Mouse (Mus musculus) hindbrain, postnatal 0 days (tissue): ENCODE measurements at regions not wholly inside any gene's neighbourhood (a gene's known extent, or its start where the extent isn't known, plus 50 kb on each side); places are given as distances from the start of the nearest gene placed in this dataset.

Experiments used
- ATAC-seq: fragments of 200-750 bp; cut with Nextera tagmentation; 2 replicates; pipeline ENCODE4 v1.8.0; 2017; ENCODE audit warnings: mild to moderate bottlenecking, moderate TSS enrichment, moderate library complexity
- DNase-seq: peaks from one replicate; pipeline ENCODE4 v3.0.0-alpha.2; 2015; ENCODE audit warnings: low spot score
- H3K27ac ChIP-seq: fragments of 300-500 bp; sonication (generic); 2 replicates; pipeline ENCODE4 v1.5.1; 2014; ENCODE audit warnings: mild to moderate bottlenecking
- H3K27me3 ChIP-seq: fragments of 300-500 bp; sonication (generic); 2 replicates; pipeline ENCODE4 v1.6.1; 2014; ENCODE audit warnings: low read length, mixed read lengths; ENCODE audit not compliant: insufficient read depth
- H3K36me3 ChIP-seq: fragments of 300-500 bp; sonication (generic); 2 replicates; pipeline ENCODE4 v1.6.1; 2014; ENCODE audit warnings: low read length, mixed read lengths; ENCODE audit not compliant: insufficient read depth
- H3K4me1 ChIP-seq: fragments of 300-500 bp; sonication (generic); 2 replicates; pipeline ENCODE4 v1.6.1; 2014; ENCODE audit warnings: antibody characterized with exemption, low read length, mixed read lengths; ENCODE audit not compliant: insufficient read depth
- H3K4me2 ChIP-seq: fragments of 300-500 bp; sonication (generic); 2 replicates; pipeline ENCODE4 v1.6.1; 2014; ENCODE audit warnings: low read depth, mild to moderate bottlenecking, low read length, moderate library complexity, mixed read lengths
- H3K4me3 ChIP-seq: fragments of 300-500 bp; sonication (generic); 2 replicates; pipeline ENCODE4 v1.5.1; 2014; ENCODE audit warnings: low read length
- H3K9ac ChIP-seq: fragments of 300-500 bp; sonication (generic); replicated peaks from 2 replicates; pipeline ENCODE4 v1.6.1; 2014; ENCODE audit warnings: mild to moderate bottlenecking, low read length, moderate library complexity, mixed read lengths
- H3K9me3 ChIP-seq: fragments of 300-500 bp; sonication (generic); 2 replicates; pipeline ENCODE4 v1.6.1; 2016; ENCODE audit warnings: low read length, mixed read lengths
- CTCF ChIP-seq: IDR thresholded peaks from 2 replicates; pipeline ENCODE4 v1.5.1; 2016; ENCODE audit warnings: antibody characterized with exemption, control low read depth, low read depth
- WGBS: fragments of 180-500 bp; shearing (Covaris S2); extraction: QIAGEN DNeasy Blood & Tissue Kit; methylation state at CpG from one replicate; pipeline ENCODE4 v1.1.7; 2014; 5-methylcytosine and 5-hydroxymethylcytosine counted together

DNA sequence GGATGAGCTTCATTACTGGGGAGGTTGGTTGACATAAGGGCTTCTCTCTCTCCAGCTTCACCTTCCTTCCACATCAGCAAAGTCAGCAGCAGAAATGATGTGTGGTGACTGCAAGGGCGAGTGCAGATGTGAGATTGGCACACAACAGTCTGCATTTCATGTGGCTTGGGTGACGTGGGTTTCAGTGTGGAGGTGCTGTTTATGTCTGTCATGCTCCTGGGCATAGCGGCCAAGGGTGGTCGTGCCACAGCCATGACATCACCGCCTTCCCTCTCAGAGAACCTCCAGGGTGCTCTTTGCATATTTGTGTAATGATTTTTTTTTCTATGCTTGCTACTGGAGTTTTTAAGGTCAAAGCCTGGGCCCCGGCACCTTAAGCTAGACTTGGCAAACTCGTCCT lies 64.0 kb downstream of the Pthlh start:
- ATAC-seq (no peak), DNase-seq (no peak)
- Histone ChIP-seq H3K27ac (no peak overlapping the region), H3K36me3 (no peaks in the 10 kb centered on the region), H3K27me3 (no peaks in the 10 kb centered on the region), H3K4me1 (no peaks in the 10 kb centered on the region), H3K9me3 (no peaks in the 10 kb centered on the region), H3K9ac (no peak overlapping the region), H3K4me3 (no peak overlapping the region), H3K4me2 (no peak overlapping the region)
- 79% methylated on average over 7 of the region's 7 CpGs for WGBS
- no peak for TF ChIP-seq CTCF

GRCm38 (mm10) chr6:147199411-147199810 lies 64.6 kb downstream of the Pthlh start:
- no peak for TF ChIP-seq CTCF
- Histone ChIP-seq H3K4me1 (no peaks in the 10 kb centered on the region), H3K4me3 (no peak overlapping the region), H3K36me3 (no peaks in the 10 kb centered on the region), H3K4me2 (no peak overlapping the region), H3K9ac (no peak overlapping the region), H3K27ac (no peak overlapping the region), H3K27me3 (no peaks in the 10 kb centered on the region), H3K9me3 (no peaks in the 10 kb centered on the region)
- ATAC-seq (no peak), DNase-seq (no peak)

DNA sequence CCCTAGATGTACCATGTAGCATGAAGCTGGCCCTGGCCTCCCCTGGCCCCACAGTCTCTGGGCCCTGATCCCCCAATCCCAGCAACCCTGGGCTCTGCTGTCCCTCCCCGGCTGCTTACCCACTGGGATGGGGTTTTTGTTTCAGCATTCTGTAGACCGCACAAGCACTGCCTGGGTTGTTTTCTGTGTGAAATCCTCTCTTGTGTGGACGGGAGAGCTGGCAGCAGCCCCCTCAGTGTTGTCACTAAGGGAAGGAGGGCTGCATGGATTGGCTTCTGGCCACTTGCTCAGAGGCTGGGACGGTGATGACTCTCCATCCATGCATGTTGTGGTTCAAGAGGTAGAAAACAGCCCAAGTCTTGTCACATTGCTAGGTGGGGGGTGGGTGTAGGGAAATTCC lies 67.6 kb downstream of the Pthlh start:
- H3K36me3 ChIP-seq = no peaks in the 10 kb centered on the region
- H3K27ac ChIP-seq = no peak overlapping the region
- no peaks in the 10 kb centered on the region for H3K27me3 ChIP-seq
- 39% methylated on average over 4 of the region's 4 CpGs for WGBS
- H3K9me3 ChIP-seq = no peaks in the 10 kb centered on the region
- DNase-seq (peak; percentile 23), ATAC-seq (peak; percentile 74)
- no peaks in the 10 kb centered on the region for H3K4me1 ChIP-seq
- TF ChIP-seq CTCF = no peak
- no peak overlapping the region for H3K4me3 ChIP-seq
- H3K9ac ChIP-seq = no peak overlapping the region
- H3K4me2 ChIP-seq = no peak overlapping the region

DNA sequence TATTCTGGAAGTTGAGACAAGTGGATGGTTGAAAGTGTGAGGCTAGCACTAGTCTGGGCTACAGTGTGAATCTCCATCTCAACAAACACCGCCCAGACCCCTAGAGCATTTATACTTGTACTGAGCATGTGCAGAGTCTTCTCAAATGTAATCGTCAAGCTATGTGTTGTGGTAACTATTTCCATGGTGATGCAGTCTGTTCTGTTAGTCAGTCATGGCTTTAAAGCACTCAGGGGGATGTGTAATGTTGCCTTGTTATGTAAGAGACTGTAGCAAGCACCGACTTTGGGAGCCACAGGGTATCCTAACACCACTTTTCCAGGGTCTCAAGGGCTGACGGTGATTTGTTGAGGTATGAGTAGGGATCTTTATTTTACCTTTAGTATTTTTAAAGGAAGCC lies 68.7 kb downstream of the Pthlh start:
- 75% methylated on average over 4 of the region's 4 CpGs for WGBS
- Histone ChIP-seq H3K27me3 (no peaks in the 10 kb centered on the region), H3K9me3 (no peaks in the 10 kb centered on the region)

DNA sequence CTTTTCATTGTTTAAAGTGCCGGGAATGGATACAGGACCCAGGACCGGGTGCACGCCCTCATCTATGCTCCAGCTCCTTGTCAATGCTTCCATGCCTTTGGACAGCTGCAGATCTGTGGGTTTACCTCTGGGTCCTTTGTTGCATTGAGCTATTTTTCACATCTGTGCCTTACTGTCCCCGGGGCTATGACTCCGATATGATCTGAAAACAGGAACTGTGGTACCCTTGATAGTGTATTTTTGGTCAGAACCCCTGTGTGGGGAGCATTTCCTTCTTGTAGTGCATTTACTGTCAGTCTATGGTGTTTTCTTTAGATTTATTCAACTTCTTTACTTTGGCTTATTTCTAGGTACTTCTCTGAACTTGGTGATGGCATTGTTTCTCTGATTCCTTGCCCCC lies 76.3 kb downstream of the Pthlh start:
- no peak overlapping the region for H3K9ac ChIP-seq

More for the DNA sequence above, 68.7 kb downstream of the Pthlh start:
- ATAC-seq (no peak), DNase-seq (no peak)
- H3K27ac ChIP-seq = no peak overlapping the region
- H3K36me3 ChIP-seq = no peaks in the 10 kb centered on the region
- H3K4me1 ChIP-seq = no peaks in the 10 kb centered on the region
- no peak overlapping the region for H3K4me3 ChIP-seq
- H3K4me2 ChIP-seq = no peak overlapping the region
- H3K9ac ChIP-seq = no peak overlapping the region
- TF ChIP-seq CTCF = no peak

GRCm38 (mm10) chr6:147178276-147178675 lies 85.7 kb downstream of the Pthlh start:
- Histone ChIP-seq H3K4me2 (no peak overlapping the region), H3K36me3 (no peaks in the 10 kb centered on the region), H3K27me3 (no peaks in the 10 kb centered on the region), H3K27ac (no peak overlapping the region), H3K9ac (no peak overlapping the region), H3K9me3 (no peaks in the 10 kb centered on the region), H3K4me3 (no peak overlapping the region), H3K4me1 (no peaks in the 10 kb centered on the region)
- peak; percentile 6 for DNase-seq
- no peak for TF ChIP-seq CTCF
- no peak for ATAC-seq
- 82% methylated on average over 7 of the region's 7 CpGs for WGBS

More for the DNA sequence above, 76.3 kb downstream of the Pthlh start:
- Histone ChIP-seq H3K27ac (no peak overlapping the region), H3K4me1 (no peaks in the 10 kb centered on the region), H3K36me3 (no peaks in the 10 kb centered on the region), H3K4me3 (no peak overlapping the region), H3K4me2 (no peak overlapping the region), H3K27me3 (no peaks in the 10 kb centered on the region), H3K9me3 (no peaks in the 10 kb centered on the region)
- DNase-seq = no peak
- ATAC-seq = no peak
- TF ChIP-seq CTCF = no peak
- 59% methylated on average over 5 of the region's 5 CpGs for WGBS

DNA sequence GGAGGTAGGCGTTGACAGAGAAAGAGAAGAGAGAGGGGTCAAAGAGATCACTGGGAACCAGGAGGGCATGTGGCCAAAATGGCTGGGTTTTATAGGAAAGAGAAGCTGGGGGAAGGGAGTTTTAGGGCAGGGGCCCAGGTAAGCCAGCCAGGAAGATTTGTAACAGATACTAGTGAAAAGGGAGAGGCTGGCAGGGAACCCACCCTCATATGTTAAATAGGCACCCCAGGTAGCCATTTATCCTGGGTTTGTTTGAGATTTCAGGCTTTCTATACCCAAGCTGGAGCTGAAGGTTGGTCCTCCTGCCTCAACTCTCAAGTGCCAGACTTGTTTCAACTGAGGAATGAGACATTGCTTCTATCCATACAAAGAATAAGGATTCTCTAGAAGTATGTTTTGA lies 85.0 kb downstream of the Klhl42 start:
- TF ChIP-seq CTCF = no peak
- Histone ChIP-seq H3K27me3 (no peaks in the 10 kb centered on the region), H3K4me2 (no peak overlapping the region), H3K36me3 (no peaks in the 10 kb centered on the region), H3K4me1 (no peaks in the 10 kb centered on the region), H3K9ac (no peak overlapping the region), H3K4me3 (no peak overlapping the region), H3K27ac (no peak overlapping the region), H3K9me3 (no peaks in the 10 kb centered on the region)
- ATAC-seq (no peak), DNase-seq (no peak)
- WGBS = 33% methylated on average over 1 of the region's 1 CpGs
